Mouse (Mus musculus) brain, embryonic 14.5 days (tissue): Measurements from ENCODE around the gene Fam189a2. TPM values are rescaled to one million over a fixed set of nuclear protein-coding genes. Genes with fewer than 3 reads are reported as not detected.
A peak's percentile ranks its signal among the peaks of the same experiment; 100 is the strongest.

Source experiments
- DNase-seq: peaks from one replicate; pipeline ENCODE4 v3.0.0-alpha.2; 2011; ENCODE audit warnings: low read depth
- CTCF ChIP-seq: fragments of 200-500 bp; IDR thresholded peaks from 2 replicates; pipeline ENCODE4 v1.5.1; 2012; ENCODE audit warnings: inconsistent platforms, mild to moderate bottlenecking, moderate library complexity, borderline replicate concordance; ENCODE audit not compliant: insufficient read depth, insufficient read length; ENCODE audit errors: extremely low read depth
- POLR2A ChIP-seq: fragments of 200-500 bp; IDR thresholded peaks from 2 replicates; pipeline ENCODE4 v1.6.1; 2012; ENCODE audit warnings: mild to moderate bottlenecking, inconsistent platforms, borderline replicate concordance; ENCODE audit not compliant: poor library complexity, insufficient read depth, insufficient read length, severe bottlenecking; ENCODE audit errors: extremely low read depth
- polyA plus RNA-seq: library from polyadenylated mRNA; depleted of rRNA; stranded (reverse); fragments of >200 nt; gene quantifications from 2 replicates; pipeline ENCODE4 v1.2.3, GENCODE M21; 2012

The Fam189a2 gene
- polyA plus RNA-seq, 1 experiment: 15.8 TPM

DNA sequence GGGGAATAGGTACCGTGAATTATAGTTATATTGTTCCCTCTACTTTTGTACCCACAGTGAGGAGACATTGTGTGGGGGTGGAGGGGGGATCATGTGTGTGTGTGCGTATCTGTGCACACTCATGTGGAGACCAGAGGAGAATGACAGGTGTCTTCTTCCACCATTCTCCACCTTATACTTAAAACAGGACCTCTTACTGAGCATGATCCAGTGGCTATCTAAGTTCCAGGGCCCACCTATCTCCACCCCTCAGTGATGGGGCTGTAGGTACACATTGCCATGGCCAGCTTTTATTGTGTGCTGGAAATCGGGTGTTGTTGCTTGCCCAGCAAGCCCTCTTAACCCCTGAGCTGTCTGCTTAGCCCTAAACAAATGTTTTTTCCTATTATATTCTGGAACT is 10.1 kb downstream of the Fam189a2 start:
- no peak for DNase-seq
- no peak for TF ChIP-seq CTCF
- TF ChIP-seq POLR2A: no peak

GRCm38 (mm10) chr19:24019609-24020008 is 11.2 kb downstream of the Fam189a2 start:
- no peak for TF ChIP-seq POLR2A
- TF ChIP-seq CTCF: no peak
- DNase-seq: no peak

GRCm38 (mm10) chr19:24018396-24018795 is 12.4 kb downstream of the Fam189a2 start:
- DNase-seq: no peak
- no peak for TF ChIP-seq POLR2A
- no peak for TF ChIP-seq CTCF

DNA sequence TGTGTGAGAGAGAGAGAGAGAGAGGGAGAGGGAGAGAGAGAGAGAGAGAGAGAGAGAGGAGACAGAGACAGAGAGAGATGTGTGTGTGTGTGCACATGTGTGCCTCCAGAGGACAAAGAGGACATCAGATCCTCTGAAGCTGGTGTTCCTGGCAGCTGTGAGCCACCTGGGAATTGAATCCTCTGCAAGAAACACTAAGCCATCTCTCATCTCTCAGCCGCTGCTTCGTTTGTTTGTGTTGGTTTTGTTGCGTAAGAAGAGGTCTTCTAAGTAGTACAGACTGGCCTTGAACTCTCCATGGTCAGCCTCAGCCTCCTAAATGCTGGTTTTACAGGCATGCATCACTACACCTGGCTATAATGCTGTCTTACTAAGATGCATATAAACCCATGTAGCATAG is 12.9 kb downstream of the Fam189a2 start:
- DNase-seq: peak; percentile 25
- TF ChIP-seq POLR2A: no peak
- no peak for TF ChIP-seq CTCF

- no peak for DNase-seq
- no peak for TF ChIP-seq CTCF
- TF ChIP-seq POLR2A: no peak
Observed at GRCm38 (mm10) chr19:24017427-24017826, 13.4 kb downstream of the Fam189a2 start.

GRCm38 (mm10) chr19:24016706-24017386 is 14.0 kb downstream of the Fam189a2 start:
- DNase-seq: peak; percentile 70
- no peak for TF ChIP-seq POLR2A
- TF ChIP-seq CTCF: no peak

DNA sequence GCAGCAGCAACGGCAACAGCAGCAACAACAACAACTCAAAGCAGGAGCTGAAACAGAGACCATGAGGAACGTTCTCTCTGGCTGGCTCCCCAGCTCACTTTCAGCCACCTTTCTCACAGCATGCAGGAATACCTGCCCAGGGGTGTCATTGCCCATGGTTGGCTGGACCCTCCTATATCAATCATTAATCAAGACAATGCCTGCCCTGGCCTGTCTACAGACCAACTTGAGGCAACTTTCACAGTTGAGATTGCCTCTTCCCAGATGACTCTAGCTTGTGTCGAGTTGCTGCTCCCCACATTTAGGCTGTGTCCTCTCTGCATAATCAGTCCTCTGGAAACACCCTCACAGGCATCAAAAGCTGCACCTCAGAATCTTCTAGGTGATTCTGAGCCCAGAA is 17.6 kb downstream of the Fam189a2 start:
- no peak for TF ChIP-seq CTCF
- no peak for TF ChIP-seq POLR2A

DNA sequence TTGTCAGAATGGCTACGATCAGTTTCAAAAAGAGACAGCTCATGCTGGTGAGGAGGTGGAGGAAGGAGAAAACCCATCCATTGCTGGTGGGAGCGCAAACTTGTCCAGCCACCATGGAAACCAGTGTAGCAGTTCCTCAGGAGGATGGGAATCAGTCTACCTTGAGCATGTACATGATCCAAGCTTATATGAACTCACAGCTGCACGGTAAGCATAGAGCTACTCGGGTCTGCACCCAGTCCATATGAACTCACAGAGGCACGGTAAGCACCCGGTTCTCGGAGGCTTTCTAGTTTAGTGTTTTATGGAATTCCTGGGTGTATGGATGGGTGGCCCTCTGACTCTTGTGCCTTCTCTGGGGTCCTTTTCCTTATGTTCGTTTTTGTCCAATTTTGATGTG is 18.3 kb downstream of the Fam189a2 start:
- no peak for TF ChIP-seq CTCF
- TF ChIP-seq POLR2A: no peak
- no peak for DNase-seq

More for the DNA sequence above, 17.6 kb downstream of the Fam189a2 start:
- DNase-seq: no peak

- DNase-seq: no peak
- TF ChIP-seq CTCF: no peak
Observed at GRCm38 (mm10) chr19:24007638-24008360, 23.0 kb downstream of the Fam189a2 start.

DNA sequence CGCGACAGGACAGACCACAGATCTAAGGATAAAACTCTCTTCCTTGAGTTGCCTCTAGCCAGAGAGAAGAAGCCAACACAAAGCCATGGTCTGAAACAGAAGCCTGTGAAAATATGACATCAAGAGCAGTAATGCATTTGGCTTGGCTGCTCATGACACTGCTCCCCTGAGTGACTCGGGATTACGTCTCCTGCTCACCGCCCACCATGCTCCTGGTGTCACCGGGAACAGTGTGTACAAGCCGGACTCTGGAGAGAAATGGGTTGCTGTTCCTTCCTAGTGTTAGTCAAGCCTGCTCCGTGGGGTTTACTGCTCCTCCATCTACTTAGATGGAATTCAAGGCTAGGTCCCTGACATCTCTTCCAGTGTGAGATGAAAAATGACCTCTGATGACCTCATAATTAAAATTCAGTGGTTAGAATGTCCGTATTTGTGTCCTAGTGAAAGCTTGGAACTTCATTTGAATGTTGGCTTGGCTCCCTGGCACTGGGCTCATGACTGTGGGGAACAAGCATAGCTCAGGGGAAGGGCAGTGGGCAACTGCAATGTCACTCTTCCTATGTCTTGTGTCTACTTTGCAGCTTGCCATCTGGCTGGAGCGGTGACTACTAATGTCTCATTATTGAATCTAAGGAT is 23.7 kb downstream of the Fam189a2 start:
- DNase-seq: no peak

DNA sequence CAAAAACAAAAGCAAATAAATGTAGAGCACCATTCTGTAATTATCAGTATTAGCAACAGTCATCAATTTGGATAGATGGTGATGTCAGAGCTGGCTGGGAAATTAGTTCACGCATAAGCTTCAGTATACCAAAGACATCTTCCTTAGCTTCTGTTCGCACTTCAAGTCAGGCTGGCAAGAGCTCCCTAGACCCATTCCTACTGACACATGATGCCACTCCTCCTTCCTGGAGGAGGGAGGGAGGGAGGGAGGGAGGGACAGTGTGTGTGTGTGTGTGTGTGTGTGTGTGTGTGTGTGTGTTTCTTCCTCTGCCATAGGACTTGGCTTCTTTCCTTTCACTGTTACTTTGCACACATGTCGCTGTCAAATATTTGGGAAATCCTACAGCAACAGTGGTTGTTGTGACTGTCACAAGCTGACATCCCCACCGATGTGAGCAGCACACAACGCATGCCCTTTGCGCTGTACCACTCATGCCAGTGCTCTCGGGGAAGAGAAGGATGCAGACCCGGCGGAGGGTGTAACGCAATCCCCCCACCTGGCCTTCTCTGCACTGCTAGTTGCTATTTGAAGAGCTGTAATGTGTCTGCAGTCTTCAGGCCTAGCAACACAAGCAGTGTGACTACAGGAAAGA is 34.9 kb downstream of the Fam189a2 start:
- DNase-seq: peak; percentile 83
- no peak for TF ChIP-seq POLR2A
- TF ChIP-seq CTCF: no peak

More for the DNA sequence above, 23.7 kb downstream of the Fam189a2 start:
- TF ChIP-seq CTCF (no peak), POLR2A (no peak)
